20 mouse cellular contexts compared by ENCODE assay signal in the genomic region with DNA sequence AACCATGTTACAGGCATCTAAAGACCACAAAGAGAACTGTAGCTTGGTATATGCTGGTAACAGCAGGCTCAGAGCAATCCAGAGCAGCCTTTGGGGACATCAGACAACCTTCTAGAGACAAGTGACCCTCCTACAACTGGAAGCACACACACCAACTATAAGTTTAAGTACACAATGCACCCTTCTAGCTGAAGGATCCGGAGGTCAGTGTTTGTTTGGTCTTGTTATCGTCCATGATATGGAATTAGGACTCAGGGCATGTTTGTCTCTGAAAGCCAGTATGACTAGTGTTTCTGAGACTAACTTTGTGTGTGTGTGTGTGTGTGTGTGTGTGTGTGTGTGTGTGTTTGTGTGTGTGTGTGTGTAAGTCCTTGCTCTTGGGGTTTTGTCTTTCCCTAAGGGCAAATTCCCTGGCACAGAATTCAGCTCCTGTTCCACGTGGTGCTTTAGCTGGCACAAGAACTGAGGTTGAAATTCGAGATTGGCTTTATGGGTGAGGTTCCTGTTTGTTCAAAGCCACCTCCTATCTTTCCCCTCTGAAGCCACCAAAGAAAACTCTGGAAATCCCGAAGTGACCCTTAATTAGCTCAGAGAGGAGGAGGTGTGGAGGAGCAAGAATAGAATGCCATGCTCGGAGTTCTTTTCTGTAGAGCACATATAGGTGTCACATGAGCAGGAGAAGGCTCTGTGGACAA. TPM values are rescaled to one million over a fixed set of nuclear protein-coding genes. Genes with fewer than 3 reads are reported as not detected.
A peak's percentile ranks its signal among the peaks of the same experiment; 100 is the strongest.
DNase-seq lines count a peak whose midpoint lies in the region; ATAC-seq and TF ChIP-seq lines count a peak whose summit lies in the region.
"Had no signal": no experiment of that assay in that cellular context is flagged by ENCODE, and none has a peak within 500 bp of the region (broad histone marks: within the 10 kb centered on the region; RNA-seq: fewer than 3 reads in every experiment).

No protein-coding gene starts in this region.

- ATAC-seq in embryonic facial prominence, embryonic 14.5 days (ENCODE audit: low read depth) = no peak
- no peak for ATAC-seq in kidney, embryonic 15.5 days (replicated peaks; ENCODE audit: low FRiP score)
- peak; percentile 84 for ATAC-seq in stomach, embryonic 15.5 days (ENCODE audit: insufficient read depth, low FRiP score, low read depth)
- ATAC-seq: forebrain, embryonic 15.5 days; liver, embryonic 12.5 days; midbrain, embryonic 15.5 days had no signal

- no peaks in the 10 kb centered on the region for H3K4me1 ChIP-seq in embryonic facial prominence, embryonic 14.5 days (ENCODE audit: control insufficient read depth, insufficient read depth, low read length)
- H3K4me1 ChIP-seq in embryonic facial prominence, embryonic 10.5 days = no peaks in the 10 kb centered on the region
- H3K4me1 ChIP-seq in kidney, adult 2 months (ENCODE audit: control insufficient read depth, insufficient read depth, low read length) = peaks cover 2% of the 10 kb centered on the region; the same call in 1 of the 2 replicates
- no peaks in the 10 kb centered on the region for H3K4me1 ChIP-seq in kidney, embryonic 15.5 days
- no peaks in the 10 kb centered on the region for H3K4me1 ChIP-seq in cortical plate, adult 2 months (ENCODE audit: control insufficient read depth, insufficient read depth, low read length)
- H3K4me1 ChIP-seq in stomach, embryonic 15.5 days = no peaks in the 10 kb centered on the region
- no peaks in the 10 kb centered on the region for H3K4me1 ChIP-seq in limb, embryonic 10.5 days
- H3K4me1 ChIP-seq: forebrain, embryonic 15.5 days; heart, embryonic 13.5 days; hindbrain, embryonic 12.5 days; liver, embryonic 12.5 days; lung, embryonic 15.5 days; midbrain, embryonic 15.5 days; neural tube, embryonic 12.5 days had no signal

- H3K4me2 ChIP-seq in embryonic facial prominence, embryonic 14.5 days (ENCODE audit: low read depth, low read length) = no peak overlapping the region
- H3K4me2 ChIP-seq in kidney, embryonic 15.5 days = no peak overlapping the region
- H3K4me2 ChIP-seq in stomach, embryonic 15.5 days = no peak overlapping the region
- H3K4me2 ChIP-seq: forebrain, embryonic 15.5 days; heart, embryonic 13.5 days; hindbrain, embryonic 12.5 days; liver, embryonic 12.5 days; lung, embryonic 15.5 days; midbrain, embryonic 15.5 days; neural tube, embryonic 12.5 days had no signal

- no peaks in the 10 kb centered on the region for H3K27me3 ChIP-seq in embryonic facial prominence, embryonic 14.5 days (replicated peaks; ENCODE audit: control insufficient read depth, insufficient read depth, low read length)
- H3K27me3 ChIP-seq in embryonic facial prominence, embryonic 10.5 days (replicated peaks; ENCODE audit: low read depth, poor library complexity, severe bottlenecking) = no peaks in the 10 kb centered on the region
- no peaks in the 10 kb centered on the region for H3K27me3 ChIP-seq in kidney, adult 2 months (replicated peaks; ENCODE audit: control insufficient read depth, insufficient read depth, low read length)
- no peaks in the 10 kb centered on the region for H3K27me3 ChIP-seq in kidney, embryonic 15.5 days
- no peaks in the 10 kb centered on the region for H3K27me3 ChIP-seq in stomach, embryonic 15.5 days (replicated peaks)
- no peaks in the 10 kb centered on the region for H3K27me3 ChIP-seq in limb, embryonic 10.5 days (ENCODE audit: low read depth, poor library complexity, severe bottlenecking)
- H3K27me3 ChIP-seq: forebrain, embryonic 15.5 days; heart, embryonic 13.5 days; hindbrain, embryonic 12.5 days; liver, embryonic 12.5 days; lung, embryonic 15.5 days; midbrain, embryonic 15.5 days; neural tube, embryonic 12.5 days had no signal

- no peak for TF ChIP-seq POLR2A in kidney, adult 2 months (IDR thresholded peaks at IDR 0.05; ENCODE audit: low read depth, low read length)
- TF ChIP-seq POLR2A in cortical plate, adult 2 months (IDR thresholded peaks at IDR 0.05; ENCODE audit: extremely low read depth, insufficient read depth, low read length) = no peak

- peak; percentile 45 for DNase-seq in embryonic facial prominence, embryonic 14.5 days (ENCODE audit: low spot score)
- DNase-seq in embryonic facial prominence, embryonic 10.5 days (ENCODE audit: low spot score) = no peak
- peak; percentile 76 for DNase-seq in kidney, adult 2 months
- DNase-seq in retina, postnatal 1 day = no peak
- DNase-seq in limb, embryonic 10.5 days (ENCODE audit: low spot score) = no peak
- DNase-seq: B cell, adult 2 months; cerebellum, adult 8-10 months; embryo, embryonic 11 days; left cerebral cortex, postnatal 4 days; right cerebral cortex, postnatal 25 days had no signal

- H3K27ac ChIP-seq in embryonic facial prominence, embryonic 14.5 days (replicated peaks; ENCODE audit: low read depth, low read length) = no peak overlapping the region
- H3K27ac ChIP-seq in embryonic facial prominence, embryonic 10.5 days (replicated peaks) = no peak overlapping the region
- peak overlapping the region; percentile 46; the same call in 1 of the 2 replicates for H3K27ac ChIP-seq in kidney, adult 2 months (ENCODE audit: insufficient read depth, low read depth, low read length)
- no peak overlapping the region for H3K27ac ChIP-seq in kidney, embryonic 15.5 days
- H3K27ac ChIP-seq in cortical plate, adult 2 months (ENCODE audit: insufficient read depth, low read length) = peak overlapping the region; percentile 44; the same call in 1 of the 2 replicates
- H3K27ac ChIP-seq in stomach, embryonic 15.5 days = peak overlapping the region; percentile 46; the same call in 1 of the 2 replicates
- no peak overlapping the region for H3K27ac ChIP-seq in limb, embryonic 10.5 days
- H3K27ac ChIP-seq: forebrain, embryonic 15.5 days; heart, embryonic 13.5 days; hindbrain, embryonic 12.5 days; liver, embryonic 12.5 days; lung, embryonic 15.5 days; midbrain, embryonic 15.5 days; neural tube, embryonic 12.5 days had no signal

- no peaks in the 10 kb centered on the region for H3K9me3 ChIP-seq in embryonic facial prominence, embryonic 14.5 days (ENCODE audit: control insufficient read depth, low read length)
- no peaks in the 10 kb centered on the region for H3K9me3 ChIP-seq in embryonic facial prominence, embryonic 10.5 days
- H3K9me3 ChIP-seq in kidney, embryonic 15.5 days (replicated peaks) = no peaks in the 10 kb centered on the region
- no peaks in the 10 kb centered on the region for H3K9me3 ChIP-seq in stomach, embryonic 15.5 days
- H3K9me3 ChIP-seq in limb, embryonic 10.5 days (replicated peaks) = no peaks in the 10 kb centered on the region
- H3K9me3 ChIP-seq: forebrain, embryonic 15.5 days; hindbrain, embryonic 12.5 days; liver, embryonic 12.5 days; lung, embryonic 15.5 days; midbrain, embryonic 15.5 days; neural tube, embryonic 12.5 days had no signal

- TF ChIP-seq CTCF in kidney, adult 2 months (conservative IDR thresholded peaks at IDR 0.05; ENCODE audit: insufficient read depth, insufficient read length, low read depth, low read length) = no peak
- TF ChIP-seq CTCF in cortical plate, adult 2 months (IDR thresholded peaks at IDR 0.05; ENCODE audit: extremely low read depth, insufficient read depth, low read length) = no peak

- 49% methylated on average over 6 of the region's 6 CpGs for WGBS in embryonic facial prominence, embryonic 14.5 days
- WGBS in embryonic facial prominence, embryonic 10.5 days = 65% methylated on average over 6 of the region's 6 CpGs
- WGBS in kidney, adult 2 months = 28% methylated on average over 6 of the region's 6 CpGs
- 43% methylated on average over 6 of the region's 6 CpGs for WGBS in kidney, embryonic 15.5 days
- 46% methylated on average over 6 of the region's 6 CpGs for WGBS in stomach, embryonic 15.5 days
- WGBS in limb, embryonic 10.5 days = 75% methylated on average over 6 of the region's 6 CpGs

- no peak overlapping the region for H3K9ac ChIP-seq in embryonic facial prominence, embryonic 14.5 days (ENCODE audit: low read depth, low read length)
- no peak overlapping the region for H3K9ac ChIP-seq in kidney, embryonic 15.5 days
- H3K9ac ChIP-seq in stomach, embryonic 15.5 days = no peak overlapping the region
- H3K9ac ChIP-seq: forebrain, embryonic 15.5 days; heart, embryonic 13.5 days; hindbrain, embryonic 12.5 days; liver, embryonic 12.5 days; lung, embryonic 15.5 days; midbrain, embryonic 15.5 days; neural tube, embryonic 12.5 days had no signal

- no peaks in the 10 kb centered on the region for H3K36me3 ChIP-seq in embryonic facial prominence, embryonic 14.5 days (ENCODE audit: control insufficient read depth, insufficient read depth, low read length)
- H3K36me3 ChIP-seq in embryonic facial prominence, embryonic 10.5 days (replicated peaks) = no peaks in the 10 kb centered on the region
- no peaks in the 10 kb centered on the region for H3K36me3 ChIP-seq in kidney, adult 2 months (ENCODE audit: control insufficient read depth, insufficient read depth, low read length)
- H3K36me3 ChIP-seq in kidney, embryonic 15.5 days = no peaks in the 10 kb centered on the region
- no peaks in the 10 kb centered on the region for H3K36me3 ChIP-seq in stomach, embryonic 15.5 days
- no peaks in the 10 kb centered on the region for H3K36me3 ChIP-seq in limb, embryonic 10.5 days
- H3K36me3 ChIP-seq: forebrain, embryonic 15.5 days; heart, embryonic 13.5 days; hindbrain, embryonic 12.5 days; liver, embryonic 12.5 days; lung, embryonic 15.5 days; midbrain, embryonic 15.5 days; neural tube, embryonic 12.5 days had no signal

- no peak overlapping the region for H3K4me3 ChIP-seq in embryonic facial prominence, embryonic 14.5 days (ENCODE audit: low read depth, low read length)
- H3K4me3 ChIP-seq in embryonic facial prominence, embryonic 10.5 days = no peak overlapping the region
- H3K4me3 ChIP-seq in kidney, adult 2 months (ENCODE audit: insufficient read depth, low read depth, low read length) = no peak overlapping the region
- no peak overlapping the region for H3K4me3 ChIP-seq in kidney, embryonic 15.5 days (replicated peaks)
- no peak overlapping the region for H3K4me3 ChIP-seq in cortical plate, adult 2 months (ENCODE audit: insufficient read depth, low read length)
- H3K4me3 ChIP-seq in stomach, embryonic 15.5 days (replicated peaks) = no peak overlapping the region
- H3K4me3 ChIP-seq in limb, embryonic 10.5 days = no peak overlapping the region
- H3K4me3 ChIP-seq: forebrain, embryonic 15.5 days; heart, embryonic 13.5 days; hindbrain, embryonic 12.5 days; liver, embryonic 12.5 days; lung, embryonic 15.5 days; midbrain, embryonic 15.5 days; neural tube, embryonic 12.5 days had no signal

RNA-seq across cellular contexts. Expression of gene Slc9a2, which starts 29.4 kb away (rescaled TPM):
- polyA plus RNA-seq in embryonic facial prominence, embryonic 14.5 days (2014; fragmentation: Nextera tagmentation; extraction: Ambion mirVana) = 1.9 and 2.3 TPM in 2 replicates
- polyA plus RNA-seq in embryonic facial prominence, embryonic 10.5 days (2016; fragmentation: Nextera tagmentation; extraction: Ambion mirVana) = not detected in 2 replicates
- 14.5 and 23.7 TPM in 2 replicates for polyA plus RNA-seq in kidney, adult 2 months (2012; rRNA removed)
- 1.7 and 2.0 TPM in 2 replicates for polyA plus RNA-seq in kidney, embryonic 15.5 days (2015; fragmentation: Nextera tagmentation; extraction: Ambion mirVana)
- 2.9 and 4.4 TPM in 2 replicates for polyA plus RNA-seq in cortical plate, adult 2 months (2012; rRNA removed)
- 1.8 and 2.3 TPM in 2 replicates for polyA plus RNA-seq in stomach, embryonic 15.5 days (2015; fragmentation: Nextera tagmentation; extraction: Ambion mirVana)
- not detected in 2 replicates for polyA plus RNA-seq in limb, embryonic 10.5 days (2016; fragmentation: Nextera tagmentation; extraction: Ambion mirVana)
- polyA plus RNA-seq: liver, embryonic 12.5 days; neural tube, embryonic 12.5 days had no signal

Comparison
In these comparisons a context has a peak if more than half of its experiments do, and no peak if none do; other contexts are left out.
1. DNase-seq: peak in embryonic facial prominence, embryonic 14.5 days (single experiment) and kidney, adult 2 months (single experiment); none in embryonic facial prominence, embryonic 10.5 days (single experiment), retina, postnatal 1 day (single experiment) and limb, embryonic 10.5 days (single experiment).
2. H3K27ac ChIP-seq: peak in kidney, adult 2 months (single experiment), cortical plate, adult 2 months (single experiment) and stomach, embryonic 15.5 days (single experiment); none in embryonic facial prominence, embryonic 14.5 days (single experiment), embryonic facial prominence, embryonic 10.5 days (single experiment), kidney, embryonic 15.5 days (single experiment) and limb, embryonic 10.5 days (single experiment).